Mouse (Mus musculus) liver, postnatal 0 days (tissue): ENCODE results near the gene Rrm2.

Experiments used
- CTCF ChIP-seq: sonication (generic); IDR thresholded peaks from 2 replicates; pipeline ENCODE4 v1.5.1; 2016; ENCODE audit warnings: antibody characterized with exemption, low read depth
- EP300 ChIP-seq: IDR thresholded peaks from 2 replicates; pipeline ENCODE4 v1.6.1; 2016; ENCODE audit warnings: antibody characterized with exemption, low read depth, mild to moderate bottlenecking

GRCm38 (mm10) chr12:24736956-24737355 lies 28.9 kb downstream of the Rrm2 start:
- TF ChIP-seq EP300 = no peak
- TF ChIP-seq CTCF = peak; percentile 28; the same call in 1 of the 2 replicates
